Mouse (Mus musculus): ENCODE measurements around the gene Arl6ip1.
"Not testable (repeated sequence)": the region's sequence is repeated elsewhere in the genome, so short reads cannot be mapped to it uniquely, and the experiment has no call there.

The Arl6ip1 gene

GRCm38 (mm10) chr7:118129430-118130041 lies at the start of gene Arl6ip1:
TSS of gene Arl6ip1 (minus strand) at chr7:118129662.
- in situ Hi-C loops (cut with MboI, MseI), result loop anchor here (10.0 kb wide), 1 partner anchor 575 kb away; the partner anchor contains the start of gene Gde1

- in situ Hi-C loops (cut with MboI, MseI), result no loop called here
Observed at GRCm38 (mm10) chr7:118175821-118176355, 46.4 kb upstream of the Arl6ip1 start.

GRCm38 (mm10) chr7:118170125-118170524 lies 40.7 kb upstream of the Arl6ip1 start:
- in situ Hi-C loops (cut with MboI, MseI), result not testable (repeated sequence)

GRCm38 (mm10) chr7:118163006-118163405 lies 33.5 kb upstream of the Arl6ip1 start:
- in situ Hi-C loops (cut with MboI, MseI), result no loop called here

GRCm38 (mm10) chr7:118160121-118160520 lies 30.7 kb upstream of the Arl6ip1 start:
- in situ Hi-C loops (cut with MboI, MseI), result no loop called here

GRCm38 (mm10) chr7:118156461-118156860 lies 27.0 kb upstream of the Arl6ip1 start:
- in situ Hi-C loops (cut with MboI, MseI), result no loop called here

GRCm38 (mm10) chr7:118154150-118154549 lies 24.7 kb upstream of the Arl6ip1 start:
- in situ Hi-C loops (cut with MboI, MseI), result no loop called here

- in situ Hi-C loops (cut with MboI, MseI), result no loop called here
Observed at GRCm38 (mm10) chr7:118143602-118144001, 14.1 kb upstream of the Arl6ip1 start.

GRCm38 (mm10) chr7:118143123-118143522 lies 13.7 kb upstream of the Arl6ip1 start:
- in situ Hi-C loops (cut with MboI, MseI), result no loop called here

- in situ Hi-C loops (cut with MboI, MseI), result no loop called here
Observed at GRCm38 (mm10) chr7:118141271-118141670, 11.8 kb upstream of the Arl6ip1 start.

- in situ Hi-C loops (cut with MboI, MseI), result loop anchor here (5.0 kb wide), 1 partner anchor 47 kb away; no protein-coding TSS in a partner anchor
Observed at GRCm38 (mm10) chr7:118135128-118135527, 5.7 kb upstream of the Arl6ip1 start.

GRCm38 (mm10) chr7:118128925-118129429 lies 485 bp downstream of the Arl6ip1 start:
- in situ Hi-C loops (cut with MboI, MseI), result loop anchor here (10.0 kb wide), 1 partner anchor 576 kb away; the partner anchor contains the start of gene Gde1

- in situ Hi-C loops (cut with MboI, MseI), result loop anchor here (10.0 kb wide), 1 partner anchor 578 kb away; the partner anchor contains the start of gene Gde1
Observed at GRCm38 (mm10) chr7:118126219-118126875, 3.1 kb downstream of the Arl6ip1 start.

GRCm38 (mm10) chr7:118125736-118126135 lies 3.7 kb downstream of the Arl6ip1 start:
- in situ Hi-C loops (cut with MboI, MseI), result loop anchor here (10.0 kb wide), 1 partner anchor 579 kb away; the partner anchor contains the start of gene Gde1

GRCm38 (mm10) chr7:118123512-118124411 lies 5.7 kb downstream of the Arl6ip1 start:
- in situ Hi-C loops (cut with MboI, MseI), result loop anchor here (10.0 to 25.0 kb wide), 2 partner anchors 581 to 1786 kb away; partner anchors contain the start of genes Gde1 and Rps13

GRCm38 (mm10) chr7:118122235-118122634 lies 7.2 kb downstream of the Arl6ip1 start:
- in situ Hi-C loops (cut with MboI, MseI), result loop anchor here (10.0 to 25.0 kb wide), 2 partner anchors 583 to 1785 kb away; partner anchors contain the start of genes Gde1 and Rps13

GRCm38 (mm10) chr7:118120654-118121053 lies 8.8 kb downstream of the Arl6ip1 start:
- in situ Hi-C loops (cut with MboI, MseI), result loop anchor here (10.0 to 25.0 kb wide), 2 partner anchors 584 to 1783 kb away; partner anchors contain the start of genes Gde1 and Rps13

GRCm38 (mm10) chr7:118119946-118120345 lies 9.5 kb downstream of the Arl6ip1 start:
- in situ Hi-C loops (cut with MboI, MseI), result loop anchor here (10.0 to 25.0 kb wide), 2 partner anchors 585 to 1783 kb away; partner anchors contain the start of genes Gde1 and Rps13

- in situ Hi-C loops (cut with MboI, MseI), result loop anchor here (25.0 kb wide), 1 partner anchor 1782 kb away; the partner anchor contains the start of gene Rps13
Observed at GRCm38 (mm10) chr7:118119142-118119541, 10.3 kb downstream of the Arl6ip1 start.

GRCm38 (mm10) chr7:118118426-118118825 lies 11.0 kb downstream of the Arl6ip1 start:
- in situ Hi-C loops (cut with MboI, MseI), result loop anchor here (25.0 kb wide), 1 partner anchor 1781 kb away; the partner anchor contains the start of gene Rps13

Measured in regulatory T cell (primary cell).